Mouse (Mus musculus): ENCODE results near the gene Trim10.

DNA sequence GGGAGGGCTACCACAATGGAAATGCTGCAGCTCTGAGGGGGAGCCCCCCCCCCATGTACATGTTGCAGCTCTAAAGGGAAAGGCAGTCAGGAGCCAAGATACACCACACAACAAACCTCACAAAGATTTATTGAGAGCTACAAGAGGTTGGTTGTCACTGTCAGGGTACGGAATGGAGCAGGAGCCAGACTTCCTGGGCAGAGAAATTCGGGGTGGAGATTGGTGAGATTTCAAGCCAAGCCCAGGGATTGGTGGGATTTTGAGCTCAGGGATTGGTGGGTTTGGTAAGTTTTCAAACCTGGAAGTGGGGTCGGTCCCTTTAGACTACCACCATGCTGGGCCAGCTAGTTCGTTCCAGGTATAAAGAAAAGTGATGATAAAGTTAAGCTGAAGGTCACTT lies 54.1 kb downstream of the Trim10 start:
- TF ChIP-seq POLR2A (IDR thresholded peaks at IDR 0.05; ENCODE audit: control insufficient read depth, low read depth, low read length) (no peak), CTCF (IDR thresholded peaks at IDR 0.05; ENCODE audit: control insufficient read depth, insufficient read depth, insufficient replicate concordance, low read depth, low read length) (no peak)

All from testis, adult 2 months (tissue).